Mouse (Mus musculus) CD8-positive naive resting alpha-beta T cell, adult 2 months (primary cell): Measurements from ENCODE around the gene 1110057P08Rik.
"Not testable (repeated sequence)": the region's sequence is repeated elsewhere in the genome, so short reads cannot be mapped to it uniquely, and the experiment has no call there.

ENCODE experiments used
- DNase-seq, 2 experiments: peaks; one replicate each; pipeline ENCODE4 v3.0.0; 2022; ENCODE audit warnings: low read depth in 2 of 2, low spot score in 2 of 2

1110057P08Rik gene

GRCm38 (mm10) chr16:89174435-89174834 lies at the start of gene 1110057P08Rik:
TSS of gene 1110057P08Rik (plus strand) at chr16:89174735.
- no peak for DNase-seq

- no peak for DNase-seq
These were observed 34.0 kb upstream of the 1110057P08Rik start, which contains the start of gene Gm6358 for GRCm38 (mm10) chr16:89140551-89140950. TSS of gene Gm6358 (plus strand) at chr16:89140851.

DNA sequence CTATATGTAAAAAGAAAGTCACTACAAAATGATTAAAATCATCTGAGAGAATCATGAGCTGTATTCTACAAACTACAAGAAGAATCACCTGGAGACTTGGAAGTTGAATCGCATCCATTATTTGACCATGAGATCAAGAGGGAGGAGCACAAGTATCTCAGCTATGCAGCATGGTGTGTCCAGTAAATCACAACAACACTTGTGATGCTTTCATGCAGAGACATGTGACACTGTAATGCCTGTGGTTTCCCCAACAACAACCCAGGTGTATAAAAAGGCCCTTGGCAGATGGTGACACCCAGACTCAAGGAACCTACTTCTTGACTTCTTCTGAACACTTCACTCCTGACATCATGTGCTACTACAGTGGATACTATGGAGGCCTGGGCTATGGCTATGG lies 23.7 kb upstream of the 1110057P08Rik start, which contains the start of gene Gm10061:
Gene Gm10061 (plus strand): TSS at position 301 of the 400 bp plus-strand sequence.
- no peak for DNase-seq

- no peak for DNase-seq
These were observed 16.9 kb upstream of the 1110057P08Rik start, which contains the start of gene Gm9789 for GRCm38 (mm10) chr16:89157652-89158051. TSS of gene Gm9789 (plus strand) at chr16:89157952.

DNA sequence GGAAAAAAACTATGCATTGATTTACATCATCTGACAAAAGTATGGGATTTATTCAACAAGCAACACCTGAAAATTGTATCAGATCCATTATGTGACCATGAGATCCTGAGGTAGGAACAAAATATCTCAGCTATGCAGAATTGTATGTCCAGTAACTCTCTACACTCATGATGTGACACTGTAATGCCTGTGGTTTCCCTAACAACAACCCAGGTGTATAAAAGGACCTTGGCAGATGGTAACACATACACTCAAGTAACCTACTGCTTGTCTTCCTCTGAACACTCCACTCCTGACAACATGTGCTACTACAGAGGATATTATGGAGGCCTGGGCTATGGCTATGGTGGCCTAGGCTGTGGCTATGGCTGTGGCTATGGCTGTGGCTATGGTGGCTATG lies 5.3 kb upstream of the 1110057P08Rik start, which contains the start of gene Gm7735:
Gene Gm7735 (plus strand): TSS at position 301 of the 400 bp plus-strand sequence.
- DNase-seq, result not testable (repeated sequence)

DNA sequence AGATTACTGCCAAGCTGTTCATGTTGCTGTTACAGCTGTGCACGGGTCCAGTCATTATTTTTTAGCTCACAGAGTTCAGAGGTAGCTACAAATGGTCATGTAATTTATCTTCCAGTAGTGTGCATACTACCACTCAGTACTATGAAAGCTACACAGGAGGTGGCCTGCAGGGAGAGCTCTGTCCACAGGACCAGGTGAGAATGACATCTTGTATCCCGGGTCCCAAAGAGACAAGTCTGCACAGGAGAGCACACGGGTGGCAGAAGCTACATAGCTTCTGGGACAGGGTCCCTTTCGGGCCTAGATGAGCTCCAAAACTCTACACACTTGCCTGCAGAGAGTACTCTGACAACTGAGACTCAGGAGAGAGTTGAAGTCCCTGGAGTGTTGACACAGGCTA lies 14.1 kb downstream of the 1110057P08Rik start:
- no peak for DNase-seq

DNA sequence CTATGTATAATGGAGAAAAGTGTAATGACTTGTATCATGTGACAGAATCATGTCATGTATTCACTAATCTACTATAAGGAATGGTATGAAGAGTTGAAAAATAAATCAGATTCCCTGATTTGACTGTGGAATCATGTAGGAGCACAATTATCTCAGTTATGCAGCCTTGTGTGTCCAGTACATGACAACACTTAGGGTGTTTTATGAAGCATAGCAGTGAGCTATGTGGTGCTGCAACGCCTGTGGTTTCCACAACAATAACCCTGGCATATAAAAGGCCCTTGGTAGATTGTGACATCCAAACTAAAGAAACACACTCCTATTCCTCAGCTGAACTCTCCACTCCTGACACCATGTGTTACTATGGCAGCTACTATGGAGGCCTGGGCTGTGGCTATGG lies 31.0 kb downstream of the 1110057P08Rik start, which contains the start of gene Krtap20-2:
Gene Krtap20-2 (plus strand): TSS at position 301 of the 400 bp plus-strand sequence.
- no peak for DNase-seq
